Mouse (Mus musculus) neutrophil, adult 5-6 weeks (primary cell): ENCODE results near the gene Lrrc25. TPM values are rescaled to one million over a fixed set of nuclear protein-coding genes. Genes with fewer than 3 reads are reported as not detected.

ENCODE experiments used
- ATAC-seq: fragments of 151-379, 151-347 bp; 2 replicates; pipeline ENCODE4 v1.8.0; 2017; ENCODE audit warnings: mild to moderate bottlenecking, moderate TSS enrichment; ENCODE audit not compliant: insufficient number of reproducible peaks, poor library complexity, low FRiP score, severe bottlenecking; ENCODE audit errors: extremely low read depth
- total RNA-seq: library from RNA; stranded (forward); fragments of 200-1000 nt; gene quantifications from 2 replicates; pipeline ENCODE4 v1.2.3, GENCODE M21; 2017

Gene Lrrc25
- total RNA-seq, 1 experiment from 2014 or later: 54.1 TPM

DNA sequence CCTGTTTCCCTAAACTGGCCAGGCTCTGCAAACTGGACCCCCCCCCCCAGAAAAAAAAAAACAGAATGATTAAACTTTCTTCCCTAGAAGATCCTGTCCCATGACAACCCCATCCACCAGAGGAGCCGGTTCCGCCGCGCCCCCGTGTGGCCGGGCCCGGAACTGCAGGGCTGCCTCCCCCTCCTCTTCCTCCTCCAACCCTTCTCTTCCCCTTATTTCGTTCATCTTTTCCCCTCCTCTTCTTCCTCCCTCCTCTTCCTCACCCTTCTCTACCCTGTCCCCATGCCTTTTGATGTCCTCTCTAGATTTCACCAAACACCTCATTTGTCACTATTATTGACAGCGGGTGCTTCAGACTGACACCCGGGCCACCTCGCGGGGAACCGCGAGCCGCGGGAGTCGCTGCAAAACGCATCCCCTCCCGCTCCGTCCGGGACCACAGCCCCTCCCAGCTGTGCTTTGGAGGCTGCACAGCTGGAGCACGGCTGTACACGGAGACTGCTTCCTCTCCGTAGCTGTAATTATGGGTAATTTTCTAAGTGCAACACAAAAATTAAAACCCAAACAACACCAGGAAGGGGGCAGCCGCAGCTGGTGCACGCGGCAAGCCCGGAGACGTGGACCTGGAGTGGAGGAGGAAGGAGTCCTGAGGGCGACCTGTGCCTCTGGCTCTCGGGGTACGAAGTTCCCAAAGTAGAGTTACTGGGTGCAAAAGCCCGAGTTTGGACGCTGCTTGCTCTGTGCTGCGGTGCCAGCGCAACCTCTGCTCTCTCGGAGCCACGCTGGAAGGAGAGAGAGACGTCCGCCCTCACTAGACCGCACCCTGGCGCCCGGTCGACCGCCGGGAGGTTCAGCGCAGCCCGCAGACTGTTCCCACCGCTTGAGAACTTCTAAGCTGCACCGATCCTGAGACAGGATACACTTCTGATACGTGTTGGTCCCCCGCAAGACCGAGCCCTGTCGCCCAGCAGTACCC lies 4.9 kb upstream of the Lrrc25 start:
- no peak for ATAC-seq

DNA sequence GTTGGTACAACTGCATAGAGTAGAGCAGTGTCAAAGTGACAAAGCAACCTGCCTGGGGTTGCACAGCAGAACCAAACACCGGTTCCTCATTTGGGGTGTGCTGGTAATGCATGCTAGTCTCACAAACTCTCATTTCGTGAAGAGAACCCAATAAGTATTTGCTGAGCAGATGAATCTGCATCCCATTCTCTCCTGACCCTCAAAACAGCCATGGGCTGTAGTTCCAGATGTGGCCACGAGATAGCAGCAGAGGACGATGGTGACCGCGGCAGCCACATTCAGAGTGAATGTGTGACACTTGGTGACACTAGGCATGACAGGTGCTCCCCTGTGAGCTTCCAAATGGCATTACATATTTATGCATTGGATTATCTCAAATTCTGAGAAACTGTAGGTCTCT lies 4.1 kb upstream of the Lrrc25 start:
- peak; percentile 57 for ATAC-seq

GRCm38 (mm10) chr8:70613763-70614162 lies 2.2 kb upstream of the Lrrc25 start:
- ATAC-seq: no peak

GRCm38 (mm10) chr8:70614469-70614868 lies 1.5 kb upstream of the Lrrc25 start:
- no peak for ATAC-seq

DNA sequence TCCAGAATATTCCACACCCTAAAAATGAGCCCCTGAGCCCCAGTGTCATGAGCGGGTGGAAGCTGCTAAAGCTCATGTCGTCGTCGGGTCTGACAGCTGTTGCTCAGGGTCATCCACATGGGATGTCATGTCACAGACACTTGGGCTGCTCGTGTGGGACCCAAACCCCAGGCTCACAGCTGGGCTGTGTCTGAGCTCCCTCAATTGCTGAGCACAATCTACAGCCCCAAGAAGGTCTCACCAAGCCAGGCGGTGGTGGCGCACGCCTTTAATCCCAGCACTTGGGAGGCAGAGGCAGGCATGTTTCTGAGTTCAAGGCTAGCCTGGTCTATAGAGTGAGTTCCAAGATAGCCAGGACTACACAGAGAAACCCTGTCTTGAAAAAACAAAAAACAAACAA lies 674 bp upstream of the Lrrc25 start:
- ATAC-seq: no peak

DNA sequence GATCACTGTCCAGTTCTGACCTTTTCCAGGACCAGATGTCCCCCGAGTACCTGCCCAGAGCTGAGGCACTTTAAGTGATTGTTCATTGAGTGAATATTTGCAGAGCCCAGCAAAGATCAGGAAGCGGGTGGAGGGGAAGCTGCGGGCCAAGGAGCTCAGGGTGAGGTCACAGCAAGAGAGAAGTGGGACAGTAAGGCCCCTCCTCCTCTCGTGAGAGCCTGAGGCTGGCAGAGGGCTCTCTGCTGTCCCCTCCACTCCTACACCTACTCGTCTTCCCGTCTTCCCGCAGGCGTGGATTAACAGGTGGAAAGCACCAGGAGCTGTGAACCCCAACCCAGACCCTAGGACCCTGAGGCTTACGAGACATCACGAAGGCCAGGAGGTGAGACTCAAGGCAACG lies 690 bp downstream of the Lrrc25 start:
- ATAC-seq: peak; percentile 30; the same call in 1 of the 2 replicates

GRCm38 (mm10) chr8:70617985-70618384 lies 2.0 kb downstream of the Lrrc25 start:
- ATAC-seq: no peak

DNA sequence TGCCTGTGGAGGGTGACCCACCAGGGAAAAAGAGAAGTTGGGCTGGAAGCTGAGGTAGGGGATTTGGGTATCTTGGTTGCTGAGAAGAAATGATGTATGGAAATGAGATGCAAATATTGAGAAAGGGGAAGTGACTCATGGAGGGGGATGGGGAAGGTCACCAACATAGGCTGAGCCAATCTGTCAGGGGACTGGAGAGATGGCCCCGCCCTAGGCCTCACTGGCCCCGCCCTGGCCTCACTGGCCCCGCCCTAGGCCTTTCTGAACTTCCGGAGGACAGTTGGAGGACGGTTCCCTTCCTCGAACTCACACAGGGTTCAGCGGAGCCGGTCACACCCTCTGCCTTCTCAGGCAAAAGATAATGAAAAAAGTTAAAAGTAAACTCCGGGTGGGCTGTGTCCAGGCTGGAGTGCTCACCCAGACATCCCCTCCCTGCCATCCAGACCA lies 3.0 kb downstream of the Lrrc25 start:
- ATAC-seq: peak; percentile 90

DNA sequence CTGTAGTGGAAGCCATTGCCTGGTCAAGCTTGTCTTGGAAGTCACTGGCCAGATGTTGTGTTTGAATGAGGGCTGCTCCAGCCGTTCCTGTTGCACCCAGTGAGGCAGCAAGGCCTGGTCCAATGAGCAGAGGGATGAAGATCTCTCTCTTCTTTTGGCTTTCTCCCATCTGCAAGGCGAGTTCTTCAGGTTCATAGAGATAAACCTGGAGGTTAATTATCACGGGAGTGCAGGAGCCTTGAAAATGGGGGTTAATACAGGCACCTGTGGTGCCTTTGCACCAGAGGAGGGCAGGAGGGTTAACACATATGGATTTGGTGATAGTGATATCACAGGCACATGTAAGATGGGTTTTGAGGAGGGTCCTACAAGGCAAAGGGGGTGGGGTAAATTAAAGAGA lies 6.3 kb downstream of the Lrrc25 start:
- ATAC-seq: no peak

GRCm38 (mm10) chr8:70625104-70625503 lies 9.1 kb downstream of the Lrrc25 start:
- peak; percentile 23; the same call in 1 of the 2 replicates for ATAC-seq

- ATAC-seq: no peak
Observed at GRCm38 (mm10) chr8:70627041-70627440, 11.1 kb downstream of the Lrrc25 start.

DNA sequence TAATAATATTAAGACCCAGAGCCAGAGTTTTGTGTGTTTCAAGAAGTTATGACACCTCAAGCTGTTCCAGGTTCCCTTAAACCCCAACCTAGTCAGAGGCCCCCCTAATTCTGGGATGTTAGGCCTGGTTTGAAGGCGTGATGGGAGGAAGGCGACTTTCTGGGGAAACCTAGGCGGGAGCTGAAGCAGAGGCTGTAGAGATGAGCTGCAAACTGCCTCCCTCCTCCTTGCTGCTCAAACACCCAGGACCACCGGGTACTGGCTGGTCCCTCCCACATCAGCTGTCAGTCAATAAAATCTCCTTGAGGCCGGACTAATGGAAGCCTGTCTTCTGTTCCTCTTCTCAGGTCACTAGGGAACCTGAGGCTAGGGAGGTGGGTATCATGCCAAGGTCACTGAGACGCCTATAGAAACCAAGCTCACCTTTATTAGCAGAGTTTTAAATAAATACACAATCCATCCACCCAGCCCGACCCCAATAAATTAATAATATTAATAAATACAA lies 13.1 kb downstream of the Lrrc25 start:
- ATAC-seq: no peak

- ATAC-seq: peak; percentile 62
Observed at GRCm38 (mm10) chr8:70629574-70630531, 13.9 kb downstream of the Lrrc25 start.

GRCm38 (mm10) chr8:70630532-70631381 lies 14.8 kb downstream of the Lrrc25 start:
- no peak for ATAC-seq

- ATAC-seq: no peak
Observed at GRCm38 (mm10) chr8:70631436-70631835, 15.5 kb downstream of the Lrrc25 start.

- ATAC-seq: no peak
Observed at GRCm38 (mm10) chr8:70632346-70632892, 16.5 kb downstream of the Lrrc25 start, which contains the start of gene Gdf15. Gene Gdf15 (minus strand): TSS chr8:70632456.

GRCm38 (mm10) chr8:70634066-70634465 lies 18.1 kb downstream of the Lrrc25 start:
- no peak; the same call in 1 of the 2 replicates for ATAC-seq

DNA sequence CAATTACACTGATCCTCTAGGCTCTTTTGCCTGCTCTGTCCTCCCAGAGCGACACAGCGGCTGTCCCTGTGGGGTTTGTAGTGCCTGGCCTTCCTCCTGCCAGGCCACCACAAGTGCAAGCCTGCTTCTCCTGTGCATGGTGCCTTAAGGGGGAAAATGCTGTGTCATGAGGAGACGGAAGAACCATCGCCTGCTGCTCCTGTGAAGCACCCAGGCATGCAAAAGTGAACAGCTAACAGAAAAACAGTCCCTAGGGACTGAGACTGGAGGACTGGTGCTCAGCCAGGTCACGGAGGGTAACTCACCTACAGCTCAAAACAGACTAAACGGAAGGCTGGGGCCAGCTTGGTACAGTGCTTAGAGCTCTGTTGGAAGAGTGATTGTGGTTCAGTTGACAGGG lies 19.6 kb downstream of the Lrrc25 start:
- ATAC-seq: peak; percentile 60
